ENCODE assay signal across 23 mouse cellular contexts in genomic region chr1:18793639-18794038, GRCm38 (mm10).
DNase-seq lines count a peak whose midpoint lies in the region; ATAC-seq and TF ChIP-seq lines count a peak whose summit lies in the region.
"Had no signal": no experiment of that assay in that cellular context is flagged by ENCODE, and none has a peak within 500 bp of the region (broad histone marks: within the 10 kb centered on the region; RNA-seq: fewer than 3 reads in every experiment).

No protein-coding gene starts in this region.

- peak; percentile 22 for DNase-seq in embryonic facial prominence, embryonic 11.5 days (ENCODE audit: low spot score)
- DNase-seq in embryonic facial prominence, embryonic 10.5 days (ENCODE audit: low spot score), result no peak
- DNase-seq in midbrain, postnatal 0 days (ENCODE audit: low spot score), result no peak
- no peak for DNase-seq in midbrain, embryonic 11.5 days (ENCODE audit: low spot score, missing footprints)
- DNase-seq in brain, embryonic 14.5 days (ENCODE audit: low read depth), result peak; percentile 16
- DNase-seq in gastrocnemius, adult 8-10 months (ENCODE audit: low spot score in 2 of 2), result no peak
- DNase-seq in left cerebral cortex, adult 18-20 months (ENCODE audit: low spot score in 2 of 2), result no peak
- DNase-seq: adrenal gland, postnatal 25 days; B cell, adult 2 months; cerebellum, adult 9-10 months; heart, postnatal 4 days; kidney, postnatal 10 days; liver, embryonic 13.5 days; right cerebral cortex, postnatal 25 days; thymus, postnatal 14 days had no signal

- no peak overlapping the region for H3K9ac ChIP-seq in embryonic facial prominence, embryonic 11.5 days (replicated peaks; ENCODE audit: low read length)
- no peak overlapping the region for H3K9ac ChIP-seq in midbrain, postnatal 0 days (replicated peaks; ENCODE audit: low read length, poor library complexity, severe bottlenecking)
- H3K9ac ChIP-seq in midbrain, embryonic 11.5 days (ENCODE audit: low read length), result no peak overlapping the region
- H3K9ac ChIP-seq: forebrain, embryonic 15.5 days; heart, embryonic 13.5 days; intestine, embryonic 15.5 days; limb, embryonic 12.5 days; liver, embryonic 13.5 days; lung, embryonic 15.5 days had no signal

- TF ChIP-seq POLR2A in brain, embryonic 14.5 days (IDR thresholded peaks at IDR 0.05; ENCODE audit: borderline replicate concordance, extremely low read depth, insufficient read depth, insufficient read length, poor library complexity, severe bottlenecking), result no peak

- no peaks in the 10 kb centered on the region for H3K36me3 ChIP-seq in embryonic facial prominence, embryonic 11.5 days (replicated peaks; ENCODE audit: control insufficient read depth, insufficient read depth, low read depth, low read length)
- no peaks in the 10 kb centered on the region for H3K36me3 ChIP-seq in embryonic facial prominence, embryonic 10.5 days (replicated peaks)
- H3K36me3 ChIP-seq in midbrain, postnatal 0 days (ENCODE audit: insufficient read depth, low read length), result no peaks in the 10 kb centered on the region
- no peaks in the 10 kb centered on the region for H3K36me3 ChIP-seq in midbrain, embryonic 11.5 days (ENCODE audit: control insufficient read depth, insufficient read depth, low read length)
- H3K36me3 ChIP-seq: forebrain, embryonic 15.5 days; G1E; heart, embryonic 13.5 days; intestine, embryonic 15.5 days; limb, embryonic 12.5 days; liver, embryonic 13.5 days; lung, embryonic 15.5 days had no signal

- H3K4me1 ChIP-seq in embryonic facial prominence, embryonic 11.5 days (ENCODE audit: control insufficient read depth, insufficient read depth, low read length), result no peaks in the 10 kb centered on the region
- H3K4me1 ChIP-seq in embryonic facial prominence, embryonic 10.5 days, result no peaks in the 10 kb centered on the region
- no peaks in the 10 kb centered on the region for H3K4me1 ChIP-seq in midbrain, postnatal 0 days (ENCODE audit: insufficient read depth, low read length)
- no peaks in the 10 kb centered on the region for H3K4me1 ChIP-seq in midbrain, embryonic 11.5 days (ENCODE audit: control insufficient read depth, insufficient read depth, low read length)
- H3K4me1 ChIP-seq: forebrain, embryonic 15.5 days; heart, embryonic 13.5 days; intestine, embryonic 15.5 days; limb, embryonic 12.5 days; liver, embryonic 13.5 days; lung, embryonic 15.5 days had no signal

- no peaks in the 10 kb centered on the region for H3K27me3 ChIP-seq in embryonic facial prominence, embryonic 11.5 days (ENCODE audit: control insufficient read depth, insufficient read depth, low read length)
- no peaks in the 10 kb centered on the region for H3K27me3 ChIP-seq in embryonic facial prominence, embryonic 10.5 days (replicated peaks; ENCODE audit: low read depth, poor library complexity, severe bottlenecking)
- no peaks in the 10 kb centered on the region for H3K27me3 ChIP-seq in midbrain, postnatal 0 days (ENCODE audit: insufficient read depth, low read length)
- H3K27me3 ChIP-seq in midbrain, embryonic 11.5 days (ENCODE audit: control insufficient read depth, insufficient read depth, low read length), result no peaks in the 10 kb centered on the region
- H3K27me3 ChIP-seq: forebrain, embryonic 15.5 days; heart, embryonic 13.5 days; intestine, embryonic 15.5 days; limb, embryonic 12.5 days; liver, embryonic 13.5 days; lung, embryonic 15.5 days had no signal

- WGBS in embryonic facial prominence, embryonic 11.5 days, result 74% methylated on average over 1 of the region's 1 CpGs
- WGBS in embryonic facial prominence, embryonic 10.5 days, result 51% methylated on average over 1 of the region's 1 CpGs
- 67% methylated on average over 1 of the region's 1 CpGs for WGBS in midbrain, postnatal 0 days
- 68% methylated on average over 1 of the region's 1 CpGs for WGBS in midbrain, embryonic 11.5 days

- no peak overlapping the region for H3K4me2 ChIP-seq in embryonic facial prominence, embryonic 11.5 days (ENCODE audit: low read depth, low read length)
- H3K4me2 ChIP-seq in midbrain, postnatal 0 days (ENCODE audit: low read depth, low read length, poor library complexity, severe bottlenecking), result no peak overlapping the region
- H3K4me2 ChIP-seq in midbrain, embryonic 11.5 days, result no peak overlapping the region
- H3K4me2 ChIP-seq: forebrain, embryonic 15.5 days; heart, embryonic 13.5 days; intestine, embryonic 15.5 days; limb, embryonic 12.5 days; liver, embryonic 13.5 days; lung, embryonic 15.5 days had no signal

- H3K9me3 ChIP-seq in embryonic facial prominence, embryonic 11.5 days (replicated peaks; ENCODE audit: control insufficient read depth, low read length), result no peaks in the 10 kb centered on the region
- no peaks in the 10 kb centered on the region for H3K9me3 ChIP-seq in embryonic facial prominence, embryonic 10.5 days
- H3K9me3 ChIP-seq in midbrain, postnatal 0 days (ENCODE audit: low read length), result no peaks in the 10 kb centered on the region
- H3K9me3 ChIP-seq in midbrain, embryonic 11.5 days (ENCODE audit: control insufficient read depth, low read length), result no peaks in the 10 kb centered on the region
- H3K9me3 ChIP-seq: forebrain, embryonic 15.5 days; heart, embryonic 13.5 days; intestine, embryonic 15.5 days; limb, embryonic 12.5 days; liver, embryonic 13.5 days; lung, embryonic 15.5 days had no signal

- no peak overlapping the region for H3K4me3 ChIP-seq in embryonic facial prominence, embryonic 11.5 days (ENCODE audit: low read depth, low read length)
- no peak overlapping the region for H3K4me3 ChIP-seq in embryonic facial prominence, embryonic 10.5 days
- H3K4me3 ChIP-seq in midbrain, postnatal 0 days (ENCODE audit: low read depth, low read length), result no peak overlapping the region
- H3K4me3 ChIP-seq in midbrain, embryonic 11.5 days (ENCODE audit: low read depth, low read length), result no peak overlapping the region
- H3K4me3 ChIP-seq: erythroblast, embryonic 14.5 days; forebrain, embryonic 15.5 days; heart, embryonic 13.5 days; intestine, embryonic 15.5 days; limb, embryonic 12.5 days; liver, embryonic 13.5 days; lung, embryonic 15.5 days had no signal

- no peak for ATAC-seq in embryonic facial prominence, embryonic 11.5 days (replicated peaks; ENCODE audit: insufficient number of reproducible peaks, low FRiP score, low TSS enrichment, low read depth)
- ATAC-seq in midbrain, postnatal 0 days (ENCODE audit: low FRiP score), result no peak
- no peak for ATAC-seq in midbrain, embryonic 11.5 days (ENCODE audit: low FRiP score)
- ATAC-seq: forebrain, embryonic 15.5 days; intestine, embryonic 15.5 days; midbrain, embryonic 16.5 days had no signal

- TF ChIP-seq CTCF in midbrain, postnatal 0 days (IDR thresholded peaks at IDR 0.05), result 0 out of 2 replicates have a peak, but pooled peaks have one; percentile 15
- TF ChIP-seq CTCF in brain, embryonic 14.5 days (IDR thresholded peaks at IDR 0.05; ENCODE audit: borderline replicate concordance, extremely low read depth, insufficient read depth, insufficient read length), result peak; percentile 23; the same call in 1 of the 2 replicates

- H3K27ac ChIP-seq in embryonic facial prominence, embryonic 11.5 days (replicated peaks; ENCODE audit: low read depth, low read length), result no peak overlapping the region
- no peak overlapping the region for H3K27ac ChIP-seq in embryonic facial prominence, embryonic 10.5 days (replicated peaks)
- no peak overlapping the region for H3K27ac ChIP-seq in midbrain, postnatal 0 days (ENCODE audit: low read depth, low read length)
- H3K27ac ChIP-seq in midbrain, embryonic 11.5 days (ENCODE audit: low read depth, low read length), result no peak overlapping the region
- H3K27ac ChIP-seq: forebrain, embryonic 15.5 days; heart, embryonic 13.5 days; intestine, embryonic 15.5 days; limb, embryonic 12.5 days; liver, embryonic 13.5 days; lung, embryonic 15.5 days had no signal

Comparison
In these comparisons a context has a peak if more than half of its experiments do, and no peak if none do; other contexts are left out.
1. DNase-seq: peak in embryonic facial prominence, embryonic 11.5 days (single experiment) and brain, embryonic 14.5 days (single experiment); none in embryonic facial prominence, embryonic 10.5 days (single experiment), midbrain, postnatal 0 days (single experiment), midbrain, embryonic 11.5 days (single experiment), gastrocnemius, adult 8-10 months (0 of 2) and left cerebral cortex, adult 18-20 months (0 of 2).